Mouse (Mus musculus) limb, embryonic 14.5 days (tissue): ENCODE measurements around the gene 4933400A11Rik. TPM values are rescaled to one million over a fixed set of nuclear protein-coding genes. Genes with fewer than 3 reads are reported as not detected.

Source experiments
- ATAC-seq: fragments of 200-750 bp; cut with Nextera tagmentation; 2 replicates; pipeline ENCODE4 v1.8.0; 2017; ENCODE audit warnings: low read depth, moderate number of reproducible peaks, moderate TSS enrichment; ENCODE audit not compliant: low FRiP score
- DNase-seq: peaks from one replicate; pipeline ENCODE4 v3.0.0-alpha.2; 2015; ENCODE audit warnings: low spot score
- H3K27ac ChIP-seq: fragments of 300-500 bp; sonication (generic); replicated peaks from 2 replicates; pipeline ENCODE4 v1.5.1; 2014; ENCODE audit warnings: low read depth, mild to moderate bottlenecking, low read length, moderate library complexity, mixed read lengths
- H3K27me3 ChIP-seq: fragments of 300-500 bp; sonication (generic); 2 replicates; pipeline ENCODE4 v1.6.1; 2014; ENCODE audit warnings: low read length, mixed read lengths; ENCODE audit not compliant: control insufficient read depth, insufficient read depth
- H3K36me3 ChIP-seq: fragments of 300-500 bp; sonication (generic); 2 replicates; pipeline ENCODE4 v1.6.1; 2014; ENCODE audit warnings: mild to moderate bottlenecking, low read length, moderate library complexity, mixed read lengths; ENCODE audit not compliant: control insufficient read depth, insufficient read depth
- H3K4me1 ChIP-seq: fragments of 300-500 bp; sonication (generic); 2 replicates; pipeline ENCODE4 v1.6.1; 2014; ENCODE audit warnings: antibody characterized with exemption, low read length, mixed read lengths; ENCODE audit not compliant: control insufficient read depth, insufficient read depth
- H3K4me2 ChIP-seq: fragments of 300-500 bp; sonication (generic); replicated peaks from 2 replicates; pipeline ENCODE4 v1.6.1; 2014; ENCODE audit warnings: low read depth, mild to moderate bottlenecking, low read length, moderate library complexity; ENCODE audit not compliant: severe bottlenecking
- H3K4me3 ChIP-seq: fragments of 300-500 bp; sonication (generic); replicated peaks from 2 replicates; pipeline ENCODE4 v1.5.1; 2014; ENCODE audit warnings: low read length
- H3K9ac ChIP-seq: fragments of 300-500 bp; sonication (generic); 2 replicates; pipeline ENCODE4 v1.6.1; 2014; ENCODE audit warnings: mild to moderate bottlenecking, low read depth, low read length, moderate library complexity; ENCODE audit not compliant: severe bottlenecking
- H3K9me3 ChIP-seq: fragments of 300-500 bp; sonication (generic); 2 replicates; pipeline ENCODE4 v1.6.1; 2016; ENCODE audit warnings: low read length; ENCODE audit not compliant: control insufficient read depth
- POLR2A ChIP-seq: fragments of 200-500 bp; IDR thresholded peaks from 2 replicates; pipeline ENCODE4 v1.8.0; 2012; ENCODE audit warnings: inconsistent platforms, mild to moderate bottlenecking, moderate library complexity, borderline replicate concordance; ENCODE audit not compliant: insufficient read depth, insufficient read length; ENCODE audit errors: extremely low read depth
- WGBS: fragments of 180-500 bp; shearing (Covaris S2); extraction: QIAGEN DNeasy Blood & Tissue Kit; methylation state at CpG from one replicate; pipeline ENCODE4 v1.1.7; 2014; 5-methylcytosine and 5-hydroxymethylcytosine counted together
- polyA plus RNA-seq, 2 experiments: library from polyadenylated mRNA; depleted of rRNA in 1 of 2; stranded (reverse) in 1 of 2; unstranded in 1 of 2; fragments of >200 nt; fragmentation: Nextera tagmentation in 1 of 2; extraction: Ambion mirVana in 1 of 2; gene quantifications; 2 replicates each; pipeline versions ENCODE4 v1.2.1 to v1.2.3; 2012 to 2014

The 4933400A11Rik gene
- polyA plus RNA-seq (2012; rRNA removed) (not detected in 2 replicates), polyA plus RNA-seq (2014; fragmentation: Nextera tagmentation; extraction: Ambion mirVana) (0.66 TPM in 1 of 2 replicates, not detected in the other)

GRCm38 (mm10) chrX:169779535-169779934 lies at the start of gene 4933400A11Rik:
TSS of gene 4933400A11Rik (minus strand) at chrX:169779635.
- 84% methylated on average over 3 of the region's 3 CpGs for WGBS
- Histone ChIP-seq H3K27ac (no peak within 1 kb of the TSS), H3K36me3 (no peaks in the 10 kb centered on the region), H3K9me3 (no peaks in the 10 kb centered on the region), H3K4me3 (no peak within 1 kb of the TSS), H3K4me2 (no peak within 1 kb of the TSS), H3K9ac (no peak within 1 kb of the TSS), H3K27me3 (no peaks in the 10 kb centered on the region), H3K4me1 (no peaks in the 10 kb centered on the region)
- DNase-seq (no peak), ATAC-seq (no peak)
- no peak for TF ChIP-seq POLR2A

DNA sequence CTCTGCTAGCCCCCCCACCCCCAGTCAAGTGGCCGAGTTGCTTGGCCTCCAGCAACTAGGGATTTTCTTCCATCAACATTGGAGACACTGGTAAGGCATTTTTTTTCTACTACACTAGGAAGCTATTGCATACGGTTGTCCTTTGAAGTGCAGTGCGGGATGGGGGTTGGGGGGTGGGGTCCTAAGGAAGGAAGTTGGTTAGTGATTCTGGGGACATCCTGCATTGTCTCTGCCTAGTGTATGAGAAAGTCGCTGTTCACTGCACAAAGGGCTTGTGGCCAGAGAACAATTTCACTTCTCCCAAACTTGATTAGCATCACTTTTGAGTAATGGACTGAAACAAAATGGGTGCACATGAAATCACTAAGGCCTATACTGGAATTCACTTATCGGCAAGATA lies 48.7 kb upstream of the 4933400A11Rik start:
- Histone ChIP-seq H3K27ac (no peak overlapping the region), H3K4me2 (no peak overlapping the region), H3K4me1 (no peaks in the 10 kb centered on the region), H3K4me3 (no peak overlapping the region), H3K27me3 (peaks cover 4% of the 10 kb centered on the region; the same call in 1 of the 2 replicates), H3K9me3 (no peaks in the 10 kb centered on the region), H3K9ac (no peak overlapping the region), H3K36me3 (no peaks in the 10 kb centered on the region)
- ATAC-seq (no peak), DNase-seq (no peak)
- TF ChIP-seq POLR2A: no peak
- WGBS: 47% methylated on average over 5 of the region's 5 CpGs

GRCm38 (mm10) chrX:169827720-169828119 lies 48.3 kb upstream of the 4933400A11Rik start:
- H3K9ac ChIP-seq: no peak overlapping the region
- H3K4me3 ChIP-seq: no peak overlapping the region
- no peaks in the 10 kb centered on the region for H3K9me3 ChIP-seq
- WGBS: 26% methylated on average over 7 of the region's 7 CpGs
- no peaks in the 10 kb centered on the region for H3K4me1 ChIP-seq
- no peak overlapping the region for H3K27ac ChIP-seq
- no peak for TF ChIP-seq POLR2A
- no peak overlapping the region for H3K4me2 ChIP-seq
- H3K36me3 ChIP-seq: no peaks in the 10 kb centered on the region
- ATAC-seq (no peak), DNase-seq (no peak)
- peaks cover 4% of the 10 kb centered on the region; the same call in 1 of the 2 replicates for H3K27me3 ChIP-seq

GRCm38 (mm10) chrX:169826947-169827346 lies 47.5 kb upstream of the 4933400A11Rik start:
- Histone ChIP-seq H3K27ac (no peak overlapping the region), H3K27me3 (peaks cover 4% of the 10 kb centered on the region; the same call in 1 of the 2 replicates), H3K4me2 (no peak overlapping the region), H3K36me3 (no peaks in the 10 kb centered on the region), H3K4me3 (no peak overlapping the region), H3K9ac (no peak overlapping the region), H3K9me3 (no peaks in the 10 kb centered on the region), H3K4me1 (no peaks in the 10 kb centered on the region)
- 60% methylated on average over 10 of the region's 10 CpGs for WGBS
- ATAC-seq (no peak), DNase-seq (no peak)
- TF ChIP-seq POLR2A: no peak

DNA sequence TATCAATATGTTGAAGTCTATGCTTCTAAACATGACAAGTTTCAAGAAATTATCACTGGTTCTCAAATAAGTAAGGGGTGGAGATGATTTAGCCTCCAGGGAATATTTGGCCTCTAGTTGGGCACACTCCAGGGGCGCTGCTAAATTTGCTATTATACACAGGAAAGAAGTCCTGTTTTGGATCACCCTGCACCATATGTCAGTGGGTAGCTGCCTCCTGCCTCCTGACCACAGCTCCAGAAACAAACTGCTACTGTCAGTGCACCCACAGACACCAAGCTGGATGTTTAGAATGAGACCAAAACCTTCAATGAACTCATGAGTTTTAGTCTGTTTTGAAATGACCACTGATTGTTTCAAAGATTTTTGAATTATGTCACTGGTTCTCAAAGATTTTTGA lies 34.2 kb upstream of the 4933400A11Rik start:
- no peak for ATAC-seq
- WGBS: 38% methylated on average over 1 of the region's 1 CpGs
- no peak for DNase-seq
- Histone ChIP-seq H3K36me3 (no peaks in the 10 kb centered on the region), H3K9me3 (no peaks in the 10 kb centered on the region), H3K9ac (no peak overlapping the region), H3K27me3 (no peaks in the 10 kb centered on the region; the same call in 1 of the 2 replicates), H3K4me3 (no peak overlapping the region), H3K4me2 (no peak overlapping the region), H3K4me1 (no peaks in the 10 kb centered on the region), H3K27ac (no peak overlapping the region)
- TF ChIP-seq POLR2A: no peak
